Mouse (Mus musculus) large intestine, adult 2 months (tissue): Measurements from ENCODE around the gene Crmp1. TPM values are rescaled to one million over a fixed set of nuclear protein-coding genes. Genes with fewer than 3 reads are reported as not detected.

Experiments used
- DNase-seq: peaks from one replicate; pipeline ENCODE4 v3.0.0-alpha.2; 2012; ENCODE audit warnings: low read depth, low spot score
- WGBS: fragments of 180-500 bp; shearing (Covaris S2); methylation state at CpG from one replicate; pipeline ENCODE4 v1.1.7; 2018; 5-methylcytosine and 5-hydroxymethylcytosine counted together
- polyA plus RNA-seq: library from polyadenylated mRNA; depleted of rRNA; stranded (reverse); fragments of >200 nt; gene quantifications from 2 replicates; pipeline ENCODE4 v1.2.3, GENCODE M21; 2012; rRNA removed

Crmp1 gene
- polyA plus RNA-seq = 1.5 and 1.7 TPM in 2 replicates

DNA sequence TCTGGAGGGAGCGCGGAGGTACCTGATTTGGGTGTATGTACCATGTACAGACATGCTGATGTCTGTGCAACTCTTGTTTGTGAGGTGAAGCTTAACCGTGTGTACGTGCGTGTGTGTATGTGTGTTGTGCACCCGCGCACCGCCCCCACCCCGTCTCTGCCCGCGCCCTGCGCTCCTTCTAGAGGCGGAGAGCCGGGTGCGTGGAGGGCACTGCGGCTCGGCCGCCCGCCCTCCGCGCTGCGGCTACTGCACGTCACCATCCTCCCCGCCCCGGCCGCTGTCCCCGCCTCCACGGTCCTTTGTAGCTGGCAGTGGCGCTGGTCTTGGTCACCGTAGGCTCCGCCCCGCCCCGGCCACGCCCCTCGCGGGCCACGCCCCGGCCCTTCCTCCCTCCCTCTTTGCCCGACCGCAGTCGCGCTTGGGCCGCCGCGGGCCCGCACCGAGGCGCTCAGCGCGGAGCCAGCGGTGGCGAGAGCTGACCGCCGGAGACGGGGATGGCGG lies at the start of gene Crmp1:
TSS of gene Crmp1 (plus strand) at position 290 of the 501 bp plus-strand sequence.
- WGBS = 3% methylated on average over 54 of the region's 56 CpGs
- DNase-seq = no peak

DNA sequence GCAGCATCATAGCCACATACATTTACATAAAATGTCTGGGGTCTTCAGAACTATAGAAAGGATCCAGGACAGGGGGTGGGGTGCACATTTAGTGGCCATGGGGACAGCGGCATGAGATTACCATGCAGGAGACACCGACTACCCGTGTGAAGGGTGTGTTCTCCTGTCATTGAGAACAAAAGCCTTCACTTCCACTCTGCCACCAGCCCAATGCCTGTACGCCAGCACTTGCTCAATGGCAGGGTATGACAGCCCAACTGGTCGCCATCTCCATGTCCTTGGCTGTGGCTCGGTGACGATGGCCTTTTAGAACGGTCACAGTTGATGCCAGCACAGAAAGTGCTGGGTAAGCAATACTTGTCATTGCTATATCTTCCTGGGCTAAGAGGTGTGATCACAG lies 45.5 kb upstream of the Crmp1 start:
- no peak for DNase-seq
- 76% methylated on average over 8 of the region's 8 CpGs for WGBS

DNA sequence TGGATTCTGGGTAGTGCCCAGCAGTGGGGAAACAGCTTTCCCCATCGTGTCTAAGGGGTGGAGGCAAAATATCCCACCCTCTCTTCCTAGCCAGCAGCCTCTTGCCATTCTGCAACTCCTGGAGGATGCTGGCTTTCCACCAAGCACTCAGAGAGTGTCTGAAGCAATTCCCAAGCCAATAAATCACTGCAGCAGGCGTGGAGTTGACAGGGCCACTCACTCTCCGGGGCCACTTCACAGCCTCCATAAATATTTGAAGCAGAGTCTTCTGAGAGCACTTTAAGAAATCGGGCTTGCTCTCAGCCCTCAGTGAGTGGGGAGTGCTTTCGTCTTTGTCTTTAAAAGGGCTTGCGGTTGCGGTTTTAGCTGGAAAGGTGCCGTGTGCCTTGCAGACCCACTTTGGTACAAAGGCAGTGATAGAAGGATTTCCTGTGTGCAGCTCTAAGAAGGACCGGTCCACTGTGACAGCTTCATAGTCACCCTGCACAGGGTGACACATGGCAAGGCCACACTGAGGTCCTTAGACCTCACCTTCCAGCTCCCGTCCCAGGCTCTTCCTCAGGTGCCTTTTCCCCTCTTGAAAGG lies 45.0 kb upstream of the Crmp1 start:
- DNase-seq = no peak
- WGBS = 23% methylated on average over 10 of the region's 10 CpGs

DNA sequence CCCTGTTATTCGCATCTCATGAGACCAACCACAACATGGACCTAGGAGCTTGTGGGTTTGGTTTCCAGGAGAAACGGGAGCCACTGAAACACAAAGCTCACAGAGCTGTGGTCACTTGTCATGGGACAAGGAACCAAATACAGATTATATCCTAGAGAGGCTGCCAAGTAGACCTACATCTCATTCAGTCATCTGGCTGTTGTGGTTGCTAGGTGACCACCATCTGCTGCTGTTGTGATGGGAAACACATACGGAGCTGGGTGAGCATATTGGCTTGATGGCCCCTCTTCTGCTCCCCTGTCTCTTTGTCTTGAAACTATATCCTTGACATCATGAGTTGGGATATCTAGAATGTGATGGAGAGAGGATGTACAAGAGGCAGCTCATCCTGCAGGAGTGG lies 44.3 kb upstream of the Crmp1 start:
- WGBS = 69% methylated on average over 3 of the region's 3 CpGs
- no peak for DNase-seq

DNA sequence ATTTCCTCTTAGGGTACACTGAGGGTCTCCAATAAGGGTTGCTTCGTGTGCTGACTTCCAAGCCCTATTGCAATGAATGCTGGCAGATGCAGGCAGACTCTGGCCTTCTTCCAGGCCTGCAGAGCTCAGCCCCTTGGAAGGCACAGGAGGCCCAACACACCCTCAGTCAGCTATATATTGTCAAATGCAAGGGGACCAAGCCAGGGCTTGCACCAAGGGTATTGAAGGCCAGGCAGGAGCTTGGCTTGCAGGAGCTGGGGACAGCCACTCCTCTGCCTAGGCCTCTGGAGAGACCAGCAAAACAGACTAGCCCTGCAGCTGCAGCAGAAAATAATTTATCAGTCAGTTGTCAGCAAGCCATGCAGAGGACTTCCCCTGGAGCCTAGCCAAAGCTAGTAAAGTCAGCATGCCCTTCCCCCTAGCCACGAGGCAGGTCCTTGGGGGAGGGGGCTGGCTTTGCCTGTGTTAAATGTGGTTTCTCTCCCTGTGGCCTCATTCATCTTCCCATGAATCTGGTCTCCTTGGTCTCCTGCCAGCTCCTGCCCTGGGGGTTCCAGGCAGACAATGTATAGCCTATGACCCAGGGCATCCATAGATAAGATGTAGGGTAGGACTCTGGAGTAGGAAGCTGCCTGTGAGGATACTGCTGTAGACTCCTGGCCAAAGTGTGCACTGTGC lies 43.6 kb upstream of the Crmp1 start:
- 24% methylated on average over 2 of the region's 2 CpGs for WGBS
- no peak for DNase-seq

DNA sequence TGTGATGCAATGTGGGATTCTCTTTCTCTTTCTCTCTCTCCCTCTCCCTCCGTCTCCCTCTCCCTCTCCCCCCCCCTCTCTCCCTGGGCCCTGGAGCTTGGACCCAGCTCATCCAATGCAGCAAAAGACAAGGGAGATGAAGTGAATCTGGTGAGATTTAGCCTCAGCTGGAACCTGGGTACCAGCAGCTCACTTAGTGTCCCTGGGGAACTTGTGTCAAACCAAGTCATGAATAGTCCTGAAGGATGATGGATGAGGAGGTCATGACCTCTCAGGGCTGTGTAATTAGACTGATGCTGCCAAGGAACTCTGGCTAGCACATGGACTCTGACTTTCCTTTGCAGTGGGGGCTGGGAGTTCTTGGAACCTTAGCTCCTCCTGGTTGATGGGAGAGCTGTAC lies 39.5 kb upstream of the Crmp1 start:
- WGBS = 50% methylated on average over 1 of the region's 1 CpGs
- DNase-seq = no peak

DNA sequence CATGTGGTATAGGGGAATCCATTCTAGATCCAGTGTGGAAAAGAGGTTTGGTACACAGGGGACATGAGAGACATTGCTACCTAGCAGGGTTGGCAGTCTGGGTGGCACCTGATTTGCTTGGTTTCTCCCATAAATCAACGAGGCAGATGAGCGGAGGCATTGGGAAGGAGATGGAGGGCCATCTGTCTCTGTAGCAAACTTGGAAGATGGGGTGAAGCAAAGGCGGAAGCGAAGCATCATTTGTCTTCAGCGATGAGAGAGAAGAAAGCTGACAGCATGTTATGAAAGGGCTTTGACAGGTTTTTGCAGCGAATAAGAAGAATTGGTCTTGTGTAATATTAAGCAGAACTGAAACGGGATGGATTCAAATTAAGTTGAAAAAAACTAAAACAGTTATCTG lies 36.9 kb upstream of the Crmp1 start:
- DNase-seq = no peak
- 86% methylated on average over 7 of the region's 7 CpGs for WGBS

DNA sequence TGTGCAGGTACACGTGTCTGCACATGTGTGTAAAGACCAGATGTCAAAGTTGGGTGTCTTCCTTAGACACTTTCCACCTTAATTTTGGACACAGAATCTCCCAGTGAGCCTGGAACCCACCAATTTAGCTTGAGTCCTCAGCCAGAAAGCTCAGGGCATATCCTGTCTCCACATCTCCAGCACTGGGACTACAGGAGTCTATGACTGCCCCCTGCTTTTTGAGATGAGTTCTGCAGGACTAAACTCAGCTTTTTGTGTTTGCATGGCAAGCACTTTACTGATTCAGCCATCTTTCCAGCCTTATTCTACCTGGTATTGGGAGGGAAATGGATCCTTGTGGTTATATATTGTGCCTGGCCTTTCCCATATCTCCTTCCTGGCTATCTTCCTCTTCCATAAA lies 36.3 kb upstream of the Crmp1 start:
- 74% methylated on average over 1 of the region's 1 CpGs for whole genome bisulfite sequencing
- no peak for DNase-seq

DNA sequence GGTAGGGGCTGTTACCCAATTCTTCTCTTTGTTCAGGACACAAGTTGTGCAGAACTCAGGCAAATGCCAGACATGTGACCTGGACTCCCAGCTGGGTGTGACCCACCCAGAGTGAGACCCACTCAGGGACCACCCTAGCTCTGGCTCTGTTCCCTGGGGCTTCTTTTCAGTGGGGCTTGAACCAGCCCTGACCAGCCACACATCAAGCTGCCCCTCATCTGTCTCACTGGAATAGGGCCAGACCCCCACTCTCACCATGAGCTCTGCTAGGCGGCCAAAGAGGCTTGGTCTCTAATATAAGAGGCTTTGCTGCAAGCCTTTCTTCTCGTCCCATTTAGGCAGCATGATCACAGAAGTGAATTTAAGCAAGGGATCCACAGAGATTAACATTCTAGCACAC lies 35.4 kb upstream of the Crmp1 start:
- no peak for DNase-seq
- WGBS = 66% methylated on average over 2 of the region's 2 CpGs

DNA sequence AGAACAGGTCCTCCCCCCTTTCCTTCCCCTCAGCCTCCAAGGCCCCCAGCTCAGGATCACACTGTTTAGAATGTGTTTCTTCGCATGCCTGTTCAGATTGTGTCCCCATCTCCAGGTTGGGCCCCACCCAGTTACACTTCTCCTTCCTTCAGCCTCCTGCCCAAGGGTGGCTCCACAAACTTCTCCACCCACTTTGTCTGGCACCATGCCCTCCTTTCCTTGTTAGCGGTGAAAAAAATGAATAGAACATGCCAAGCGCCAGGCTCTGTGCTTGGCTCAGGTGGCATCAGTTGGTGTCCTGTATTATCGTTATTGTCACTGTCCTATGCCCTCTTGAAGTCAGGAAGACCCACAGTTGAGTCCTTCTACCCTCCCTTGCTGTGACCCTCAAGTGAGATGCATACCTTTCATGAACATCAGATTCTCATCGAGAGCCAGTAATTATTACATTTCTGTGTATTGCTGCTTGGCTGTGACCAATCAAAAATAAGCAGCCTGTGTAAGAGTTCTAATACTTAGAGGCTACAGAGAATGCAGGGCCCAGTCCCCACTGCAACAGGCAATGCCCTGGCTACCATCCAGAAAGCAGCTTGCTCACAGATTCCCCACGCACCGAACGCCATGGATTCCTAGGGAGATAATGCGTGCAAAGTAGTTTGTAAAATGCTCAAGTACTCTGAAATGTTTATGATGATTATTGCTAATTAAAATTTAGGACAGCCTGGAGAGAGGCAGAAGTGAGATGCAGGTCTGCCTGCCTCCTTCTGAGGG lies 28.6 kb upstream of the Crmp1 start:
- WGBS = 75% methylated on average over 9 of the region's 9 CpGs
- DNase-seq = no peak

DNA sequence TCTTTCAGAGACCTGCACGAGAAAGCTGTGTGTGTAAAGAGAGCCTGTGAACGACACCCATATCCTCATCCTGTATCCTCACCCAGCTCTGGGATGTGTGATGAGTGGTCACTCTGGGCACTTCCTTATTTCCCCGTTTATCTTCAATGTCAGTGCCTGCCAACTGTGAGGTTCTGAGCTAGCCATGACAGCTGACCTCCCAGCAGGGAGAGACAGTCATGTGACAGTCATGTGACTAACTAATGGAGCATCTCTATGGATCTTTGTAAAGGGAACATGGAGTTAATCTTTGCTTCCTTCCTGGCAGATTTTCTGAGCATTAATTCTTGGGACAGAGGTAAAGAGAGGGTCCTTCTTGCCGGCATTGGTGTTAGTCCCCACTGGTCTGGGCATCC lies 28.0 kb upstream of the Crmp1 start:
- DNase-seq = no peak
- 63% methylated on average over 4 of the region's 4 CpGs for WGBS

DNA sequence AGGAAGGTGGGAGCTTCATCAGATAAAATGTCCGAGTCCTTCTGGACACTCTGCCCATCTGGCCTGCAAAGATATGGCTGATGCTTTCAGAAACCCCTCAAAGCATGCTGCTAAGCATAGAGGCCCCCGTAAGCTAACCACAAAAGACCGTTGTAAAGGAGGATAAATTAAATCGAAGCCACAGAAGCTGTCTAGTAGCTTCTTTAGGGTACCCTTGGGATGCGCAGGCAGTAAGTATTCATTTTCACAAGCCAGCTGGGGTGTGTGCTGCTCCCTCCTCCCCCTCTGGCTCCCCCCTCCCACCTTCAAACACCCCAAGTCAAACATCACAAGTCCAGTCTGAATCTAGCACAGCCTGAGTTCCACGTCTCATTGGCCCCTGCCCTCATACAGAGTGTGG lies 27.1 kb upstream of the Crmp1 start:
- DNase-seq = no peak
- 83% methylated on average over 6 of the region's 6 CpGs for WGBS

DNA sequence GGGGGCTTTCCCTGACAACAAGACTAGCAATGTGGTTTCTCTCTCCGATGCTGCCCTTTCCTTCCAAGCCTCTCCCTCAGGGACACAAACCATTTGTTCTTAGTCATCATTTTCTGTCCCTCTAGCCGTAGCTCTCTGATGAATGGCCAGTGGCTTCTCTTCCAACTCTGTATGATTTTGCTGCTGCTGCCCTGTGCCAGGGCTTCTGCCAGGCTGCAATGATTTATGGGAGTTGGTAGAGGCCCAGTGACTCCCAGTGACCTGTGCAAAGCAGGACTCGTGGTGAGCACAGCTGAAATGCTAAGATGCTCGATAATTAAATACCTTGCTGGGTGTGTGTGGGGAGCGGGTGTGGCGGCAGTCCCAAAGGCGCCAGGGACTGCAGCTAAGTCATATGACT lies 26.5 kb upstream of the Crmp1 start:
- 84% methylated on average over 7 of the region's 7 CpGs for WGBS
- DNase-seq = no peak

DNA sequence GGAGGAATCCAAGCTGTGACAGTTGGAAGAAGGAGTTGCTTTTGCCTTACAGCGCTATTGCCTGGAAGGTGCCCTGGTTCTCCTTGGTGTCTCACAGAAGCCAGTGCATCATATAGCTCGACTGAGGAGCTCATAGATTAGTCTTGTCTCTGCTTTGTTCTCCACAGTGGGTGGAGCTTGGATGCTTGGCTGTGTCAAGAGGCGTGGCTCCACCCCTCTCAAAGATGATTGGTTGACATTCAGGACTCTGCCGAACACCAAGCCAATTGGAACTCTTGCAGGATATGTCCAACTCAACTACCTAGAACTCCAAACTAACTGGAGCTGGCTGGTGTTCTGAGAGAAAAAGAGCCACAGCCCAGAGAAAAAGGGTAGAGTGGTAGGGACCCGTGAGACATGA lies 22.1 kb upstream of the Crmp1 start:
- no peak for DNase-seq
- 38% methylated on average over 5 of the region's 5 CpGs for WGBS

DNA sequence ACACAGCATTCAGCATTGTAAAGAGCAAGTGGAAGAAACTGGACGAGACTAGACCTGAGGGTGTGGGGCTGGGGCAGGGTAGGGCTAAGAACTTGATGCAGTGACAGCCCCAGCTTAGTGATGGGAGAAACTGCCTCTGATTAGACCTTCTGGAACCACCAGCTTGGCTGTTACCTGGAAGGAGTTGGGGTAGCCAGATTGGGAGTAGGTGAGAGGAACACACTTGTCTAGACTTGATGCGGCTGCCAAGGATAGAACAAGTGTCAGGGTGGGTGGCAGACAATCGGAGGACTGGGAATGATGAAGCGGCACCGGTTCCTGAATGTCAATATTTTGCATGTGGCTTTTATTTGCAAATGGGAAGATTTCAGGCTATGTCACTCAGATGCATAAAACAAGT lies 21.2 kb upstream of the Crmp1 start:
- WGBS = 79% methylated on average over 5 of the region's 5 CpGs
- no peak for DNase-seq

DNA sequence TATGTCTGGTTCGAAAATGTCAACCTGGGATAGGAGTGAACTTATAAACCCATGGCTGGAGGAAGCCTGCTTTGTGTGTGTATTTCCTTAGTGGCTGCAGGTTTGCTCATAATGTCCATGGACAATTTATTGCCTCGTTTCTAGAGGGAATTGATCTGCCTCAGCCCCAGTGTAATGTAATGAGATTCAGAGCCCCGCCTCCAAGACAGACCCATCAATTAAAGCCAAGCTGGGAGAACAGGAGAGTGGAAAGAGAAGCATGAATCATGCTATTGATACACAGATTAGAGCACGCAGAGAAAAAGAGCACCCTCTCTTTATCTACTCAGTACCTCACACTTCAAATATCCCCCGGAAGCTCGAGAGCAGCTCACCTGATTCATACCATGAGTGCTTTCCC lies 20.2 kb upstream of the Crmp1 start:
- no peak for DNase-seq
- 51% methylated on average over 6 of the region's 6 CpGs for WGBS

DNA sequence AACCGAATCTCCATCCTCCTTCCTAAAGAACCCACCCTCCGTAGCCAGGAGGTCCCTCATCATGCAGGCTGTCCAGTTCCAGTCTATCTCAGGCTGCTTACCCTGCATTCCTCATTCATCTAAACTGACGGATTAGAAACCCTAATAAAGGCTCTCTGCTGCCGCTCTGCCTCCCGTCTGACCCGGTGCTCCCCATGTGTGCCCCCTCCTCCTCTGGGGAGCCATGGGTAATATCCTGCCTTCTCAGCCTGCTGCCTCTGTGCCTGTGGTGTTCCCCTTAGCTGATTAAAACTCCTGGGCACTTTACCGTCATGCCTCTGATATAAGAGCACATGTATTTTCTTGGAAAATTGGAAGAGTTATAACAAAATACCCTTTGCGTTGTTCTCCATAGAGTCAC lies 19.4 kb upstream of the Crmp1 start:
- WGBS = 66% methylated on average over 8 of the region's 8 CpGs
- DNase-seq = no peak

DNA sequence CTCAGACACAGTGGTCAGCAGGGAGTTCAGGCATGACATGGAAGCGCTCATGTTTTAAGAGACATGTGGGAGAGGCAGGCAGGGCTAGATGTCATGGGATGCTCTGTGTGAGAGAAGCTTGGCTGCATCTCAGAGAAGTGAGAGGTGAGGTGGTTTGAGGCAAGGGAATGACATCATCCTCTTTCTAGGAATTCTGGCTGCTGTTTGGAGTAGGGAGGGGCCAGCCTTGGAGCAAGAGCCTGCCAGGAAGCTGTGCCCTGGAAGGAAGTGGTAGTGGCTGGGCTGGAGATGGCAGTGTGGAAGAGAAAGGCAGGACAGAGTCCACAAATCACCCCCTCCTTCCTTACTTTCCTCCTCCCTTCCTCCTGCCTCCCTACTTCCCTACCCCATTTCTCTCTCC lies 16.0 kb upstream of the Crmp1 start:
- WGBS = 97% methylated on average over 1 of the region's 1 CpGs
- no peak for DNase-seq

DNA sequence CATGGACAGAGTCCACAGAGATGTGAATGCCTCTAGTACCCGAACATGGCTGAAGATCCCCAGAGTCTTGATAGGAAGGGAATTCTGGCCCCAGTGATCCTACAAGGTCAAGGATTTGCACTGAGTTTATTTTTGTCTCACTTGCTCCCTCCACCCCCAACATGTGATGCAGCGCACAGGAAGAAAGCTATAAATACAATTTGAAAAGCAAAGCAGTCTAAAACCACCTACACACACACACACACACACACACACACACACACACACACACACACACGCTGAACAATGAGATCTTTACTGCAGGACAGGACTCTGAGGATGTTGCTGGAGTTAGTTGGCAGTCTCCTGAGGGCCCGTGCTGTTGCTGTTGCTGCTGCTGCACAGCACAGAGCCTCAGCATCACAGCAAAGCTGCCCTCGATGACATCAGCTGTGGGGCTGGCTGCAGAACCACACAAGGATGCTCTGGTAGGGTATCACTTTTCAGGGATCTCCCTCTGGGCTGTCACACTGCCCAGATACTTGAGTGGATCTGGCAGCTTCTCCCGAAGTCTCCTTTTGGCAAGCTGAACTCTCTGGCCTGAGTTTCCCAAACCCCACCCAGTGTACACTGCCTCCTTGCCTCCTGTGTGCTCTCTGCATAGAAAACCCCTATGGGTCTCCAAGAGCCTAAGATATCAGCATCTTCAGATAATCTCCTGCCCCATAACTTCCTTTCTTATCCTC lies 13.6 kb upstream of the Crmp1 start:
- WGBS = 49% methylated on average over 6 of the region's 6 CpGs
- DNase-seq = no peak

DNA sequence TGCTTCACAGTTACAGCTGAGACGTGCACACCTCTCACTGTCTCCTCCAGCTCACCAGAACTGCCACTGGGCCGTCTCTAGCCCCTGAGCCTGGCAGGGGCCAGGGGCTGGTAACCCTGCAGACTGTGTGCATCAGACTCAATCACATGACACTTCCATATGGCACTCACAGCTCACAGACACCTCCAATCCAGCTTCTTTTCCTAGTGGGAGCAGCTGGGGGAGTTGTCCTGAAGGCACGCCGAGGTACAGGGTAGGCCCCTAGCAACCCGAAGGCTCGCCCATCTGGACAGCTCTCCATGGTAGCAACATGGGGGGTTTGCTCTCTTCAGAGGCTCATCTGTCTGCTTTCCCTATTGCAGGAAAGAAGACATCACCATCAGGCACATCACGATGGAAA lies 12.8 kb upstream of the Crmp1 start:
- 64% methylated on average over 7 of the region's 7 CpGs for WGBS
- no peak for DNase-seq
